Mouse (Mus musculus) adipocyte (in vitro differentiated cells): ENCODE measurements around the gene Ppp2r1b.
"Not testable (repeated sequence)": the region's sequence is repeated elsewhere in the genome, so short reads cannot be mapped to it uniquely, and the experiment has no call there.

Source experiments
- DNase-seq: peaks from one replicate; pipeline ENCODE4 v3.0.0-alpha.2; 2016; ENCODE audit warnings: low spot score

Gene Ppp2r1b

DNA sequence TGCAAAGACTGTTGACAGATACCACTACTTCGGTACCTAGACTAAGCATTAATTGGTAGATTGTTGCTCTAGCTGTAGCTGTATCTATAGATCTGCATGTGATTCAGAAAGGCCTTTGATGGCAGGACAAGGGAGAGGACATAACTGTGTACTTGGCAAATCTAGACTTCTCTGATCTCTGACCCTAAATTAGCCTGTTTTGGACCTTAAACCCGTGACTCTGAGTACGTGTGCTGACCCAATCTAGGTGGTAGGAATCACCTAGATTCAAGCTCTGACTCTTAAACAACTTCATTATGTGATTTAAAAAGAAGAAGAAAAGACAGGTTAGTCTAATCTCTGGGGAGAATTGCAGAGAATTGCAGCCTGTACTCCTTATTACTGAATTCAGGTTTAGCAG is at the start of gene Ppp2r1b:
TSS of gene Ppp2r1b (plus strand) at position 221 of the 400 bp plus-strand sequence.
- no peak for DNase-seq

DNA sequence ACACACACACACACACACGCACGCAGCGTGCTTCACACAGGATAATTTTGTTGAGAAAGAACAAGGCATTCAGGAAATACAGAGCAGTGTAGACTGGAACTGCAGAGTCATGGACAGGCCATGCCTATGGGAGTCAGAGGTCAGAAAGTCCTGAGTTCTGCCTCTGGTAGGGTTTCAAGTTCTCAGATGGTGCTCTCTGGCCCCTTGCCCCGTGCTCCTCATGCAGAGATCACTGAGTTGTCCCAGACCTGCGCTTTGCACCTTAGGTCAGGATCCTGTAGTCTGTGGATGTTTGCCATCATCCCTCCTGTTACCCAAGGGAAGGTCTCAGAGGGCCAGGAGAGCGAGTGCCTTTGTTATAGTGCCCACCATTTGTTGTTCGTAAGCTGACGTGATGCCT is 48.3 kb upstream of the Ppp2r1b start:
- peak; percentile 71 for DNase-seq

DNA sequence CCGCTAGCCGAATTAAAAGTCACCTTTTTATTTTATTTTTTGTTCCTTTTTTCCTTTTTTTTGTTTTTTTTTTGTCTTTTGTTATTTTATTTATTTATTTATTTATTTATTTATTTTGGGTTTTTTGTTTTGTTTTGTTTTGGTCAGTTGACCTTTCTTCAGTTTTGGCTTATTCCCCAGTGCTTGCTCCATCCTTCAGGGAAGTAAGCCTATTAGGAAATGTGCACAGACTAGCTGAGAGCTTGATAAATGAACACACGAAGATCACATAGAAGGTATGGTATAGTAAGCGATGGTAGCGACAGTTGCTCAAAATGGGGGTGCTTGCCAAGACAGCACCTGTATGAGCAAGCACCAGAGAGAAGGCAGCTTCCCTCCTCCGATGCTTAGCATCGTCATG is 47.5 kb upstream of the Ppp2r1b start:
- DNase-seq, result peak; percentile 84

DNA sequence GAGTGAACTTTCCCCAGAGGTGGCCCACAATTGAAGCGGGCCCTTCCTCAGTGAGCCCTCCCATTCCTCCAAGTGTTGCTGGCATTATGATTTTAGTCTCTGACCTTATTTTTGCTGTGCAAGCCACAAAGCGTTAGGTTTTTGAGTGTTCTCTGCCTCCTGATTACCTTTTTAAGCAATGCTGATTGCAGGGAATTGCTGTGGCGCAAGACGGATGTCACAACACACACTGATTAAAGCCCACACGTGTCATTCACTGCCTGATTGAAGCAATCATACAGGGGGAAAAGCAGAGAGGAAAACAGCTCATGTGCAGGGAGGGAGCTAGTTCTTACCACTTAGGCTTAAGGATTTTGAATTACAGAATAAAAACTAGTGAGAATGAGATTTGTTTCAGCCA is 46.7 kb upstream of the Ppp2r1b start:
- peak; percentile 66 for DNase-seq

DNA sequence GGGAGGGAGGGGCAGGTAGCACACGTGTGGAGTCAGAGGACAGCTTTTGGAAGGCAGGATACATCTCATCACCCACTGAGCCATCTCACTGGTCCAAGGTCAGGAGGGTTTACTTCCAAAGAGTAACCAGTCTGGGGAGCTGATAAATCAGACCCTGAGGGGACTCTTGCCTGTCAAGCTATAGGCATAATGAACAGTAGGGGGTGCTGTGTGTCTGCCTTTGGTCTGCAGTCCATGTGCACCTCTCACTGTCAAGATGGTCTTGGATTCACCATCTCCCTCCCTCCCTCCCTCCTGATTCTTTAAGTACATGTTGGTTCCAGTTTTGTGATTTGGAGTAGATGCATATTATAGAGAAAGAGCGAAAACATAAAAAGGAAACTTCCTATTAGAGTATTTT is 44.1 kb upstream of the Ppp2r1b start:
- DNase-seq, result peak; percentile 79

DNA sequence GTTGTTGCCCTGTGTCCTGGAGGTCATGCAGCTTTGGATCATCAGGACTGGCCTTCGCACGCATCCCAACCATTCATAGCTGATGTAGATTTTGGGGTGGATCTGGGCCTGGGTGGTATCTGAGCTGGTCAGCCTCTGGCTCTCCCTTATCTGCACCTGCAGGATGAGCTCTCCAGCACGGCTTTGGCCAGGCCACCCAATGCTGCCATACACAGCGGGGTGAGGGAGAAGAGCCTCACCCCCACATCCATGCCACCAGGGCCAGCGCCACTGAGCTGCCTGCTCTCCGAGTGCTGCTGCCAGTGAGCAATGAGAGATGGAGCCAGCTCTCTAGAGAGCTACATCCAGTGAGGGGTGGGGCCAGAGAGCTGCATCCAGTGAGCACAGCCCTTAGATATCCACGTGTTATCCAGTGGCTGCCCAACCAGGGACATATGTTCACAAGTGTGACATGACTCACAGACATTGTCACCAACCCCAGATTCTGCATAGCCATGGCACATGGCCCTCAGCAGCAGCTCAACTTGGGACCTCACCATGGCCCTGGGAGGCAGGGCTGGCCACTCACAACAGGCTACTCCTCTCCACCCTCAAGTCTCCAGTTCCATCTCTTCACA is 41.9 kb upstream of the Ppp2r1b start:
- no peak for DNase-seq

DNA sequence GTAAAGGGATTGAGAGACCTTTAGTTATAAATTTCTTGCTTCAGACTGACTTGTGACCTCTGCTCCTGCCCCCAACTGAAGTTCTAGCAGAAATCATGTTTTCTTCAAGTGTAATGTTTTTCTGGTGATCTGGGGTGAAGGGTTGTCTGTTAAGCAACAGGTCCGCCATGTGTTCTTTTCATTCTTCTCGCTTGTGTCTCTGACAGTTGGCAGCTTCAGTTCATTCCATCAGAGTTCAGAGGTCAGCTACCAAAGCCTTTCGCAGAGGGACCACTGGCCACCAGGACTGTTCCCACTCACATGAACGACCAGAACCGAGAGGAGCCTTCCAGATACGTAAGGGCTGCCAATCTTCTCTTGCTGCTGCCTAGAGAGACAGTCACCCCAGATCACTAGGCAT is 36.6 kb upstream of the Ppp2r1b start:
- DNase-seq, result peak; percentile 91

DNA sequence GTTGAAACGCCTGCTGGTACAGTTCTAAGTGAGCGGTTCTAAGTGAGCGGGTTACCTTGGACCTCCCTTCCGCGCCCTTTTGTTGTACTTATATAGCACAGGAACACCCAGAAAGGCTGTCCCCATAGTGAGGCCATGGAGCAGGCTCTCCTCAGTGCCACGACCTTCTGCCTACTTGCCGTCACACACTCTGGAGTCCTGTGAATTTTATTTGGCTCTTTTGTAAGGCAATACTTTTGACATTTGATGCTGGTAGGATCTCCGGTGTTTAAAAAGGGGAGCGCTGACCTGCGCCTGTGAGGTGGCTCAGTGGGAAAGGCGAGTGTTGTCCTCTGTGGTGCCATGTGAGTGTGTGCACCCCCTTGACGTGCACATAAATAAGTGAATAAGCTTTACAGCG is 36.0 kb upstream of the Ppp2r1b start:
- peak; percentile 77 for DNase-seq

DNA sequence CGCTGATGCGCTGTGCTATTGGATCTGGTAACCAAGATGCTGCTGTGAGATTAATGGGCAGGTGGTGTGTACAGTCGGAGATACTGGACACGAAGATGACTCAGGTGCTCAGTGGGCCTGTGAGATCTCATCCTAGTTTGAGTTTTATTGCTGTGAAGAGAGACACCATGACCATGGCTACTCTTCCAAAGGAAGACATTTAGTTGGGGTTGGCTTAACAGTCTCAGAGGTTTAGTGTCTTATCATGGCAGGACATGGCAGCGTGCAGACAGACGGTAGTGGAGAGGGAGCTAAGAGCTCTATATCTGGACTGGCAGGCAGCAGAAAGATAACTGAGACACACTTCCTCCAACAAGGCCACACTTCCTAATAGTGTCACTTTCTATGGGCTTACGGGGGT is 33.9 kb upstream of the Ppp2r1b start:
- no peak for DNase-seq

DNA sequence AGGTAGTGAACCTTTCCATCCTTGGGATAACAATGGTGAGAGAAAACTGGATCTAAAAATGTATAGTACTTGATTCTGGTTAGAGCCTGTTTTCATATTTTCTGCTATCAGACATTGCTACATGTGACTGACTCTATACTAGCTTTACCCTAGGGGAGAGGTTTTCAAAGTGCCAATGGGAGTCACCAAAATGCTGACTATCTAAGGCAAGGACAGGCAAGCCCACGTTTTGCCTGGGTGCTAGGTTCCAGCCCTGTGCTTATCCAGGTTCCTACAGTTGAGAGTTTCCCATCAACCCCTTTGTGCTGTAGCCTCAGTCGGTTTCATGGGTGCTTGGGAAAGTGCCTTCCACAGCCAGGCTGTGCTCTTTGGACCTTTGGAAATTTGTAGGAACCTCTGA is 33.4 kb upstream of the Ppp2r1b start:
- no peak for DNase-seq

DNA sequence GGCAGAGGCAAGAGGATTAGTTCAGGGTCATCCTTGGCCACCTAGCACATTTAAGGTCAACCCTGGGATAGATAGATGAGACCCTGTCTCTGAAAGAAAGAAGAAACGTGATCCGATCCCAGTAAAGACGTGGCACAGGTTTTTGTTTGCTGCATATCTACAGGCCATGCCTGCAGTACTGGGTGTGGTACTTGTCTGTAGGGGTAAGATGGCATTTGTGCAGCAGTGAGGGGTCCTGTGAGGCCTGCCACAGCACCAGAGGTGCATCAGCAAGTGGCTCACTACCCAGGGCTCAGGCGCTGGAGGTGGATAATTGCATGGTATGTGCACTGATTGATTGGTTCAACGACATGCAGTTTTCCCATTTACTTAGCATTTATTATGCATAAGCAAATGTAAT is 31.3 kb upstream of the Ppp2r1b start:
- DNase-seq, result no peak

DNA sequence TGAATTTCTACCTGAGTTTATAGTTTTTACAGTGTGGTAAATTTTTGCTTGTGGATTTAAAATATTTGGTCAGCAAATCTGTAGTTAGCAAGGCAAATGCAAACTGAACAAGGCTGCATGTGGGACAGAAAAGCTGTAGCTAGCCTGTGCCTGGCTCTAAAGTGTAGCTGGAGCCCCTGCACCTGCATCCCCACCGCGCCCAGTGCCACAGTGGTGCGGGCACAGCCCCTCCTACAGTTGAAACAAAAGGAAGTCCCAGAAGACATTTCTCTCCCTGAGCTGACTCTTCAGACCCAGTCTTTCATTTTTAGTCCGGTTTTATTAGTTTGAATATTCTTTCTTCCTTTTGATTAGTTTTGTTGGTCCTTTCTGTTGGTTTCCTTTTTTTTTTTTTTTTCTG is 29.4 kb upstream of the Ppp2r1b start:
- DNase-seq, result no peak

DNA sequence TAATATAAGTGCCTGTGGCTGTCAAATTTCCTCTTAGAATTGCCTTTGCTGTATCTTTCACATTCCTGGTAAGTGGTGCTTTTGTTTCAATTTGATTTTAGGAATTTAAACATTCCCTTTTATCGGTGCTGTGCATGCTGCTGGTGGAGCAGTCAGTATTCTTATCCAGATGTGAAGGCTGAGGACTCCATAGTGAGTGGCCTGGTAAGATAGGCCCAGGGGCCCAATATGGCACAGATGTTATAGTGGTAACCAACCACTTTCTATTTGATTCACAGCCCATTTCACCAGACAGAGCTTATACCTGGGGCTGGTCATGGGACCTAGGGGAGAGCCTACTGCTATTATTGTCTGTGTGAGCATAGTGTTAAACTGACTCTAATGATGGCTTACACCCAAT is 28.6 kb upstream of the Ppp2r1b start:
- DNase-seq, result no peak

DNA sequence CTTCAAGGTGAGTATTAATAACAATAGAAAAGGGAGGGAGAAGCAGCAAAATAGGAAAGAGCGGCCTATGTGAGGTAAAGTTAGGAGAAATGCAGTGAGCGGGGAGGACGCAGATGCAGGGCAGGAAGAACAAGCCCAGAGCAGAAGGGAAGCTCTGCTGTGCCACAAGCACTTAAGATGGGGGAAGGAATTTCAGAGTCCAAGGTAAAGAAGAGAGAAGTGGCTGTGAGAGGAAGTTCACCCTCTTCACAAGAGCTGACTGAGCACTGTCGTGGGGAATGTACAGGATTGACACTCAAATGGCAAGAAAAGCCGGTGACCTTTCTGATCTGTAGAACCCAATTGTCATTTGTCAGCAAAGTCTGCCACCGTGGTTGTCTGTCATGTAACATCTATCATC is 27.1 kb upstream of the Ppp2r1b start:
- DNase-seq, result no peak

DNA sequence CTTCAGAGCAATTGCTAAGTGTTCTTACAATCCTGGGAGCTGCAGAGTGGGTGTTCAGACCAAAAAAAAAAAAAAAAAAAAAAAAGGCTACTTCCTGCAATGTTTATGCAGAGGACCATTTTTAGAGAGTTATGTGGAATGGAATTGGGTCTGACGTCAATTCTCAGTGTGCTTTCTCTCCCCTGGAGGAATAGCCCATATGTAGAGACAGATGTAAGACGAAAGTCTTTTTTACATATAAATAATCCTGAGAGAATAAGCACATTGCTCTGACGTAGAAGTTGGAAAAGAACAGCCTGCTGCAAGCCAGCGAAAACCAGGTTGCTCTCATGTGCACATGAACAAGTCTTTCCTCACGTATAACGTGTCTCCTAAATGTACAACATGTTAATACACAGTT is 25.4 kb upstream of the Ppp2r1b start:
- DNase-seq, result no peak

DNA sequence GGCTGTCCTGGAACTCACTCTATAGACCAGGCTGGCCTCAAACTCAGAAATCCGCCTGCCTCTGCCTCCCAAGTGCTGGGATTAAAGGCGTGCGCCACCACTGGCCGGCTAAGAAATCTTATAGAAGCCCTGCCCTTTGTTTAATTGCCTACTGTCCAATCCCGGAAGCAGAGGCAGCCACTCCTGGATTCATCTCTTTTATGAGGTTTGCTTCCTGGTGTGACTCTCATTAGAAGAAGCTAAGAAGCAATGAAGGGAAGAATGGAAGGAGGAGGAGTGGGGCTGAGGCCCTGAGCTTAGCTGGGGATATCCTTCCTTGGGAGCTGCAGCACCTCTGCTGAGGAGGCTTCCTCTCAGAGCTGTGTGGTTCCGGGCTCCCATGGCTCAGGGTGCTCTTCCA is 23.4 kb upstream of the Ppp2r1b start:
- no peak for DNase-seq

DNA sequence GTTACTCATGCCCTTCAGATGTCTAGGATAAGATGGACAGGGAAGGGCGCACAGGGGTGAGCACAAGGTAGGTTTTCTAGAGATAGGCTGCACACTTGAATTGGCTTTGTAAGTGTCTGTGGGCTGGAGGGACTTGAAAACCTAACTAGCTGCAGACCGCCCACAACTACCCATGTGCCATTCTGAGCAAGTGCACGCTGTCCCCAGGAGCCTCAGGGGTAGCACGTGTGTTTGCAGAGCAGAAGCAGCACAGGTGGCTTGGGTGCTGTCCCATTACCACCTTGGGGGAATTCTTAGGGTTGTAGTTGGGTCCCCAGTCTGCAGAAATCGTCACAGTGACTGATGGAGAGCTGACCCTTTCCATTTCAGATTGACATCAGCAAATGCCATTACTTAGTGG is 22.9 kb upstream of the Ppp2r1b start:
- no peak for DNase-seq

DNA sequence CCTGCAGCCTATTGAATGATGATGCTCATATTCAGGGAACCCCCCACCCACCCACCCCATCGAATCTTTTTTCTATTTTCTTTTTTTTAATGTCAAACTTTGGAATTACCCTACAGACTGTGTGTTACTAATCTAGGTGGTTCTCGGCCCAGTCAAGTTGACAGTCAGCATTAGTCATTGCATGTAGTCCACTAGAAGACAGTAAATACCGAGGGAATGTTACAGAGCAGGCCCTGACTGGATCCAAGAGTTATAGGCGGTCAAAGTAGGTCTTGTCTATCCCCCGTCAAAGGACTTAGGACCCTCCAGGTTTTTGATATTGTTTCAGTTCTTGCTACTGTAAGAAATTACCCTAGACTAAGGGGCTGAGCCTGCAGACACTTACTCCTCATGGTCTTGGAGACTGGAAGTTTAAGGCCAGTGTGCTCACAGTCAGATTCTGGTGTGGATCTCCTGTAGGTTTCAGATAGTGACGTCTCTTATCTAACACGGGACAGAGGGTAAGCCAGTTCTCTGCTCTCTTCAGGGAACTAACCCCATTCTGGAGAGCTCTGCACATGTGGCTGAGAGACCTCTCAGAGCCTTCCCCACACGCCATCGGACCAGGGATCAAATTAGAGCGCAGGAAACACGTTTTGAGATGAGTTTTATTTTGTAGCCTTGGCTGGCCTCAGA is 21.2 kb upstream of the Ppp2r1b start:
- no peak for DNase-seq

DNA sequence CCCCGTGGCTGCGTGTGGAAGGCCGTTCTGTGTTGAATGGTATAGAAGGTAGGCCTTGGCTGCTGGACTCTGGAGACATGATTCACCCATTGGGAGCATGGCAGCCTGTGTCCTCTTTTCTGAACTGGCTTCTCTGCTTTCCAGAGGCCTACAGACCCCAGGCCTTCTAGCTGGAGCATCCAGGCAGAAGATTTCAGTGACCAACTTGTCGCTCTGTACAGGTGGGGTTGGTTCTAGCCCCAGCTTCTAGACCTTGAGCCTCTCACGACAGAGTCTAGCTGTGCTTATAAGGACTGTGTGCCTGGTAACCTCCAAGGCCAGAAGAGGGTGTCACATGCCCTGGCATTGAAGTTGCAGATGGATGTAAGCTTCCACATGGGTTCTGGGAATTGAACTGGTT is 13.6 kb upstream of the Ppp2r1b start:
- DNase-seq, result peak; percentile 27

DNA sequence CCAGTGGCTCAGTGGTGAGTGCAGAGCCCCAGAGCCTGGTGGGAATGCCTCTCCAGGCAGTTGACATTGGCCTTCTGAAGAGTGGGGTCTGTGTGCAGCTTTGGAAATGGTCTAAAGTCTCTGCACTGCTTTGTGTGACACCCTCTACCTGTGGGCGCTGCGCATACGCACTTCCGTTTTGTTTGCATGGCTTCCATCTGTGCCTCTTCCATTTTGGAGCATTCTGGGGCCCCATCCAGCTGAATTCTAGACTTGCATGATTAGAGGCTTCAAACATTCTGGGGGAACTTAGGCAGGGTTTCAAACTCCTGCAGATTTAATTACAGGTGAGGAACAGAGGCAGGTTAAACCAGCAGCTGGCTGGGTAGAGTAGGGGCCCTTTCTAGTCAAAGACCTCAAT is 12.9 kb upstream of the Ppp2r1b start:
- no peak for DNase-seq

DNA sequence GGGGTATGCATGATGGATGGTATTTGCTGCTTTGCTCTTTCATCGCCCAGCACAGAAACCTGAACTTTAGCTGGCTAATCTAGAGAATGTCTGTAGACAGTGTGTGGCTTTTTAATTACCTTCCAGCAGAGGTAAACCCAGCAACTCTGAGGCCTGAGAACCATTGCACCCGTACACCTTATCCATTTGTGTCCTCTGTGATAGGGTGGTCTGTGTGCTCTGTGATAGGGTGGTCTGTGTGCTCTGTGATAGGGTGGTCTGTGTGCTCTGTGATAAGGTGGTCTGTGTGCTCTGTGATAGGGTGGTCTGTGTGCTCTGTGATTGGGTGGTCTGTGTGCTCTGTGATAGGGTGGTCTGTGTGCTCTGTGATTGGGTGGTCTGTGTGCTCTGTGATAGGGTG is 12.5 kb upstream of the Ppp2r1b start:
- not testable (repeated sequence) for DNase-seq

DNA sequence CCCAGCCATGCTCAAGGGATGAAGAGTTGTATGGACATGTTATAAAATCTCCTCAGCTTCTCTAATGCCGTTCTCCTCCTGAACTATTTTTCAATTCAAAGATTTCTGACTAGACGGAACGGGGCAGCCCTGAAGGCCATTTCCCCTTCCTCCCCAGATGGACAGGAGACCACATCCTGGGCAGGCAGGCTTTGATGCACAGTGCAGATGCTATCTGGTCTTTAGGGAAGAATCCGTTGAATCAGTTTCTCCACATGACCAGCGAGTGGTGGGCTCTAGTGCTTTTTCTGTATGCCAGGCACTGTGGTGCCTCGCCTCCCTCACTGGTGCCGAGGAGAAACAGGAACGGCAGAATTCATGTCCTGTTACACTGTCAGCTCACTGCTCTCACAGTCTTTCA is 11.3 kb upstream of the Ppp2r1b start:
- no peak for DNase-seq

DNA sequence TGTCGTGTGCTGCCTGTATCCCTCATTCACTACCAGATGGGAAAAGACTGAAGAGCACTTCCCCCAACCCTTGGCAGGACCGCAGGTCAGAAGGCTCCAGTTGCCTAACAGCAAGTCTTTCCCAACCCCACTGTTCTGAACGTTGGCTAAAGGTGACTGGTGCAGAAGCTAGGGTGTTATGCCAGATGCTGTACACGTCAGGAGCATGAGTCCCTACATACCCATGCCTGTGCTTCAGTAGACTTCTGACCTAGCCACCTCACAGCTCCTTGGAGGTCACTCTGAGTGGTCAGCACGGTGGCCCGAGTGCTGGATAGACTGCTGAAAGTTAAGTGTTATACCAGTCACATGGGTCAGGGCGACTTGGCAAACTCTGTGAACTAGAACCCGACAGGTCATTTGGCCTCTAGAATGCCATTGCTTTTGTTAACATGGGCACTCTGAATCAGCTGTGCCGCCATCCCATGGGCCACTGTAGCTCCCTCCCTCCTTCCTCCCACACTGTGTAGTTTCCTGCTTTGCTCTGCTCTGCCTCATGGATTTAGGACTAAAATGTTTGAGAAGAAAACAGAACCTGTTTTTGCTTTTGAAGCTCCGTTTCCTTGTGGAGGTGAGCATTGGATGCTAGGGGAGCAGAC is 9.9 kb upstream of the Ppp2r1b start:
- peak; percentile 98 for DNase-seq

DNA sequence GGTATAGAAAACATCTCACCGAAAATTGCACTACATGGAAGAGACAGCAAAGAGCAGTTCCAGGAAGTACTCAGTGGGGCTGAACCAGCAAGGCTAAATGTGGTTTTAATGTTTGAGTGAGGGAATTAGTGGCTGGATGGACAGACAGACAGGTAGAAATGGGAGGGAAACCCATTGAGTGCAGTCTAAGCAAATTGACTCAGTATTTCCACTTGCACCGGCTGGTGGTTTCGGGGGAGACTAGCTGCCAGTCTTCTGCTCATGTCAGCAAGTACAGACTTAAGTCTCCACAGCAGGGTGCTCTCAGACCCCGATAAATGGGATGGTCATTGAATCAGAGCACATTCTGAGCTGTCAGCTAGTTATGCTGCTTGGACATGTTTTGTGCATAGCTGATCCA is 9.0 kb upstream of the Ppp2r1b start:
- DNase-seq, result no peak
